Mouse (Mus musculus) bone marrow, adult 2 months (tissue): ENCODE results near the gene Mast4.

Experiments
- CTCF ChIP-seq: fragments of 200-500 bp; IDR thresholded peaks from 2 replicates; pipeline ENCODE4 v1.5.1; 2011; ENCODE audit warnings: low read length, control low read depth; ENCODE audit not compliant: control insufficient read depth, insufficient read depth
- POLR2A ChIP-seq: fragments of 200-500 bp; IDR thresholded peaks from 2 replicates; pipeline ENCODE4 v1.6.1; 2011; ENCODE audit warnings: low read depth, mild to moderate bottlenecking, control low read depth, low read length, borderline replicate concordance; ENCODE audit not compliant: control insufficient read depth

DNA sequence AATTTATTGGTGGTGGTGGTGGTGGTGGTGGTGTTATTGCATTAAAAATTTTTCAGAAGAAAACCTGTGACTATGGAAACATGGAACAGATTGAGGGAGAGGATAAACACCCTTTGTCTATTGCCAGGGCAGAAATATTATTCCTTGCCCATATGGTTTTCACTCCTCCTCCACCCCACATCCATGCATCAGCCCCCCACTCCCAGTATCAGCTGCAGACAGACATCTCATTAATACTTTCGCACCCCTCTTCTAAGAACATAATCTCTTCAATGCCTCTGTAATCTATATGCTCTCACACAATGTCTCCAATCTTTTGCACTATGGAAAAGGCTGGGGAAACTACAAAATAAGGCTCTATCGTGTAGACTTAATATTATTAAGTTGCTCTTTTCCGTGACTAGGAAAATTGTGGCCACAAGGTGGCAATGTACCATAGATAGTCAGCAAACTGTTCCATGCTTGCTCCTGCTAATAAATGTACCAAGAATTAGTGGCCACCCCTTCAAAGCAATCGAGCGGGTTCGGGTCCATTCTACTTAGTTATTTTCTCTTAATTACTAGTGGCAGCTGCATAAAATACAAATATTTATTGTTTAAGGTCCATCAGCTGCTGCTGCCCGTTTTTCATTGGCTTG is 160.6 kb downstream of the Mast4 start:
- TF ChIP-seq CTCF (no peak), POLR2A (no peak)
